Mouse (Mus musculus) cortical plate, adult 2 months (tissue): Measurements from ENCODE around the gene Evi5. TPM values are rescaled to one million over a fixed set of nuclear protein-coding genes. Genes with fewer than 3 reads are reported as not detected.
A peak's percentile ranks its signal among the peaks of the same experiment; 100 is the strongest.

ENCODE experiments used
- H3K27ac ChIP-seq: fragments of 200-500 bp; 2 replicates; pipeline ENCODE4 v1.5.1; 2012; ENCODE audit warnings: low read length, control low read depth, inconsistent platforms; ENCODE audit not compliant: insufficient read depth
- H3K4me1 ChIP-seq: fragments of 200-500 bp; 2 replicates; pipeline ENCODE4 v1.6.1; 2011; ENCODE audit warnings: low read length; ENCODE audit not compliant: control insufficient read depth, insufficient read depth
- H3K4me3 ChIP-seq: fragments of 200-500 bp; 2 replicates; pipeline ENCODE4 v1.5.1; 2011; ENCODE audit warnings: mild to moderate bottlenecking, low read length, control low read depth; ENCODE audit not compliant: insufficient read depth
- CTCF ChIP-seq: fragments of 200-500 bp; IDR thresholded peaks from 2 replicates; pipeline ENCODE4 v1.5.1; 2011; ENCODE audit warnings: mild to moderate bottlenecking, control low read depth, low read length; ENCODE audit not compliant: insufficient read depth; ENCODE audit errors: extremely low read depth
- POLR2A ChIP-seq: fragments of 200-500 bp; IDR thresholded peaks from 2 replicates; pipeline ENCODE4 v1.6.1; 2011; ENCODE audit warnings: mild to moderate bottlenecking, low read length, control low read depth; ENCODE audit not compliant: insufficient read depth; ENCODE audit errors: extremely low read depth
- polyA plus RNA-seq: library from polyadenylated mRNA; depleted of rRNA; stranded (reverse); fragments of >200 nt; gene quantifications from 2 replicates; pipeline ENCODE4 v1.2.3, GENCODE M21; 2012; rRNA removed

The Evi5 gene
- 56.9 and 64.6 TPM in 2 replicates for polyA plus RNA-seq

- peaks cover 2% of the 10 kb centered on the region; the same call in 1 of the 2 replicates for H3K4me1 ChIP-seq
- 0 out of 2 replicates have a peak within 1 kb of the TSS, but pooled peaks have one; percentile 0 for H3K27ac ChIP-seq
- TF ChIP-seq CTCF (no peak), POLR2A (0 out of 2 replicates have a peak, but pooled peaks have one; percentile 10)
- peak within 1 kb of the TSS; percentile 33 for H3K4me3 ChIP-seq
Measured at GRCm38 (mm10) chr5:107874561-107875260, at the start of gene Evi5. Gene Evi5, minus strand, starts transcription at chr5:107875107.

- H3K27ac ChIP-seq, result no peak overlapping the region
- TF ChIP-seq CTCF, result no peak
- no peak for TF ChIP-seq POLR2A
- H3K4me3 ChIP-seq, result no peak overlapping the region
- no peaks in the 10 kb centered on the region; the same call in 1 of the 2 replicates for H3K4me1 ChIP-seq
Measured at GRCm38 (mm10) chr5:107924564-107924963, 49.7 kb upstream of the Evi5 start.

GRCm38 (mm10) chr5:107922836-107923235, 47.9 kb upstream of the Evi5 start:
- no peak for TF ChIP-seq CTCF
- no peak for TF ChIP-seq POLR2A
- Histone ChIP-seq H3K4me1 (no peaks in the 10 kb centered on the region; the same call in 1 of the 2 replicates), H3K27ac (no peak overlapping the region), H3K4me3 (no peak overlapping the region)

GRCm38 (mm10) chr5:107921400-107922252, 46.7 kb upstream of the Evi5 start:
- H3K4me3 ChIP-seq, result no peak overlapping the region
- no peaks in the 10 kb centered on the region; the same call in 1 of the 2 replicates for H3K4me1 ChIP-seq
- no peak overlapping the region for H3K27ac ChIP-seq
- TF ChIP-seq POLR2A, result no peak
- TF ChIP-seq CTCF, result peak; percentile 26

- Histone ChIP-seq H3K4me1 (no peaks in the 10 kb centered on the region), H3K27ac (no peak overlapping the region), H3K4me3 (no peak overlapping the region)
- TF ChIP-seq CTCF (no peak), POLR2A (no peak)
Measured at GRCm38 (mm10) chr5:107915280-107915679, 40.4 kb upstream of the Evi5 start.

GRCm38 (mm10) chr5:107911012-107911411, 36.1 kb upstream of the Evi5 start:
- H3K4me3 ChIP-seq, result no peak overlapping the region
- no peak for TF ChIP-seq POLR2A
- TF ChIP-seq CTCF, result no peak
- H3K27ac ChIP-seq, result no peak overlapping the region
- no peaks in the 10 kb centered on the region for H3K4me1 ChIP-seq

- Histone ChIP-seq H3K4me3 (no peak overlapping the region), H3K27ac (no peak overlapping the region), H3K4me1 (no peaks in the 10 kb centered on the region)
- TF ChIP-seq CTCF, result no peak
- TF ChIP-seq POLR2A, result no peak
Measured at GRCm38 (mm10) chr5:107910084-107910616, 35.2 kb upstream of the Evi5 start.

- no peaks in the 10 kb centered on the region for H3K4me1 ChIP-seq
- no peak overlapping the region for H3K4me3 ChIP-seq
- TF ChIP-seq CTCF, result no peak
- TF ChIP-seq POLR2A, result no peak
Measured at GRCm38 (mm10) chr5:107909668-107910067, 34.8 kb upstream of the Evi5 start.

GRCm38 (mm10) chr5:107908514-107909110, 33.7 kb upstream of the Evi5 start:
- TF ChIP-seq CTCF, result no peak
- no peak for TF ChIP-seq POLR2A
- Histone ChIP-seq H3K4me1 (no peaks in the 10 kb centered on the region), H3K27ac (no peak overlapping the region), H3K4me3 (no peak overlapping the region)

More at GRCm38 (mm10) chr5:107909668-107910067, 34.8 kb upstream of the Evi5 start:
- no peak overlapping the region for H3K27ac ChIP-seq
